Mouse (Mus musculus) kidney, embryonic 16.5 days (tissue): ENCODE data around the gene Slc29a3. TPM values are rescaled to one million over a fixed set of nuclear protein-coding genes. Genes with fewer than 3 reads are reported as not detected.

Source experiments
- ATAC-seq: fragments of 200-750 bp; cut with Nextera tagmentation; 2 replicates; pipeline ENCODE4 v1.8.0; 2017; ENCODE audit warnings: moderate TSS enrichment; ENCODE audit not compliant: low FRiP score, low TSS enrichment
- H3K27ac ChIP-seq: fragments of 300-500 bp; sonication (generic); 2 replicates; pipeline ENCODE4 v1.5.1; 2014; ENCODE audit warnings: low read length
- H3K27me3 ChIP-seq: fragments of 300-500 bp; sonication (generic); 2 replicates; pipeline ENCODE4 v1.6.1; 2014; ENCODE audit warnings: low read length, control low read depth, mixed read lengths; ENCODE audit not compliant: insufficient read depth
- H3K36me3 ChIP-seq: fragments of 300-500 bp; sonication (generic); 2 replicates; pipeline ENCODE4 v1.6.1; 2014; ENCODE audit warnings: low read length, control low read depth, mixed read lengths; ENCODE audit not compliant: insufficient read depth
- H3K4me1 ChIP-seq: fragments of 300-500 bp; sonication (generic); 2 replicates; pipeline ENCODE4 v1.6.1; 2014; ENCODE audit warnings: low read length, control low read depth, mixed read lengths; ENCODE audit not compliant: insufficient read depth
- H3K4me2 ChIP-seq: fragments of 300-500 bp; sonication (generic); replicated peaks from 2 replicates; pipeline ENCODE4 v1.6.1; 2014; ENCODE audit warnings: low read depth, low read length
- H3K4me3 ChIP-seq: fragments of 300-500 bp; sonication (generic); 2 replicates; pipeline ENCODE4 v1.5.1; 2014; ENCODE audit warnings: mild to moderate bottlenecking, low read length
- H3K9ac ChIP-seq: fragments of 300-500 bp; sonication (generic); replicated peaks from 2 replicates; pipeline ENCODE4 v1.6.1; 2014; ENCODE audit warnings: low read length
- H3K9me3 ChIP-seq: fragments of 300-500 bp; sonication (generic); 2 replicates; pipeline ENCODE4 v1.6.1; 2016; ENCODE audit warnings: low read length, control low read depth
- WGBS: fragments of 180-500 bp; shearing (Covaris S2); extraction: QIAGEN DNeasy Blood & Tissue Kit; methylation state at CpG from one replicate; pipeline ENCODE4 v1.1.7; 2014; 5-methylcytosine and 5-hydroxymethylcytosine counted together
- polyA plus RNA-seq: library from polyadenylated mRNA; unstranded; fragments of >200 nt; fragmentation: Nextera tagmentation; extraction: Ambion mirVana; gene quantifications from 2 replicates; pipeline ENCODE4 v1.2.1, GENCODE M21; 2015

Slc29a3 gene
- polyA plus RNA-seq, 1 experiment from 2014 or later: 14.0 TPM

DNA sequence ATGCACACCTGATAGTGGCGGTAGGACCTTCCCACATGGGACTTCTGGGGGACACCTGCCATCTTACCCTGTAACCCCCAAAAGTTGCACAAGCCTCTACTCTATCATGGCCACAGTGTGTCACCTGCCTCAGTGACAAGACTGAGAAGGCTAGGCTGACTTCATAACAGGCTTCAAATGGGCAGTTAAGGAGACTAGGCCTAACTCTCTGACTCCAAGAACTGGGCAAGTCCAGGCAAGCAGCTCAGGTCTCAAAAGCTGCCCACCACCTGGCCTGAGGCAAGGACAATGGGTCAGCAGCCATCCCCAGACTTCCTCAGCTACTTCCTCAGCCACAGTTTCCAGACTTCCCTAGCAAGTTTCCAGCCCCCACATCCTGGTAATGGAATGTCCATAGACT is 16.9 kb downstream of the Slc29a3 start:
- WGBS: 94% methylated on average over 1 of the region's 1 CpGs
- Histone ChIP-seq H3K9ac (no peak overlapping the region), H3K36me3 (no peaks in the 10 kb centered on the region), H3K27ac (no peak overlapping the region), H3K4me2 (no peak overlapping the region), H3K9me3 (no peaks in the 10 kb centered on the region), H3K4me1 (peaks cover 16% of the 10 kb centered on the region), H3K27me3 (no peaks in the 10 kb centered on the region), H3K4me3 (no peak overlapping the region)
- ATAC-seq: no peak

DNA sequence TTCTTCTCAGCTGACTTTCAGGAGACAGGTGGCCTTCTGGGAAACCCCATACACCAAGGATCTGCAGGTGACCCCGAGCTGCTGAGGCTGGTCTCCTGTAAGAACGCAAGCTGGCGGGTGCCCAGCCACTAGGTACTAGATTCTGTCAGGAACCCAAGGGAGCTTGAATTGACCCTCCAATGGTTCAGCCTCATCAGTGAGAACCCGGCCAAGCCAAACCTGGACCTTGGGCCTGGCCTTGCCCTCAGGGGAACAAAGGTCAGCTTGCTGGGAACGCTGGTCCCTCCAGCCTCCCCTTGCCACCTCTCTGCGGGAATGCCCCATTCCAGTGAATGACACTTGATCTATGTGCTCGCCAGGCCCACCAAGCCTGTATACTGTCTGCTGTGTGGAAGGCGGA is 19.1 kb downstream of the Slc29a3 start:
- no peak for ATAC-seq
- no peak overlapping the region for H3K27ac ChIP-seq
- no peaks in the 10 kb centered on the region for H3K36me3 ChIP-seq
- no peak overlapping the region for H3K9ac ChIP-seq
- H3K9me3 ChIP-seq: no peaks in the 10 kb centered on the region
- no peaks in the 10 kb centered on the region for H3K27me3 ChIP-seq
- 71% methylated on average over 8 of the region's 8 CpGs for WGBS
- H3K4me3 ChIP-seq: no peak overlapping the region
- no peak overlapping the region for H3K4me2 ChIP-seq
- H3K4me1 ChIP-seq: peaks cover 16% of the 10 kb centered on the region

DNA sequence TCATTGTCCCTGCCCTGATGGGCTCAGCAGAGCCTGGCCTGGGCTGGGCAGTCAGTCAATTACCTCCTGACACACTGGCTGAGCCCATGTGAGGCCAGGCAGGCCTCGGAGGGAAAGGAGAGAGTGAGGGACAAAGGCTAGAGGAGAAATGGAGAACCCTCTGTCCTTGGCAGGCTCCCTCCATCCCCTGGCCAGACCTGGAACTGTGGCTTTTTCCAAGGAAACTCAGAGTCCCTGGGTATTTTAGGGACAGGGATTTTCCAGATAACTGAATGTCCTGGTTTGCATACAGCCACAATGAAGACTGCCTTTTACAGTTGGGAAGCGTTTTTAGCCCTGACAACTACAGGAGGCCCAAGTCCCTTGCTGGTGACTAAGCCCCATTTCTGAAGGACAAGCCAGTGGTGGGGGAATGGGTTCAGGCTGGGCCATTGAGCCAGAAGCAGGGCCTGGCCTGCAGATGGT is 20.2 kb downstream of the Slc29a3 start:
- Histone ChIP-seq H3K27ac (no peak overlapping the region), H3K4me2 (no peak overlapping the region), H3K4me1 (peaks cover 12% of the 10 kb centered on the region), H3K9ac (no peak overlapping the region), H3K9me3 (no peaks in the 10 kb centered on the region), H3K36me3 (no peaks in the 10 kb centered on the region), H3K27me3 (no peaks in the 10 kb centered on the region), H3K4me3 (no peak overlapping the region)
- 60% methylated on average over 2 of the region's 2 CpGs for WGBS
- no peak for ATAC-seq

DNA sequence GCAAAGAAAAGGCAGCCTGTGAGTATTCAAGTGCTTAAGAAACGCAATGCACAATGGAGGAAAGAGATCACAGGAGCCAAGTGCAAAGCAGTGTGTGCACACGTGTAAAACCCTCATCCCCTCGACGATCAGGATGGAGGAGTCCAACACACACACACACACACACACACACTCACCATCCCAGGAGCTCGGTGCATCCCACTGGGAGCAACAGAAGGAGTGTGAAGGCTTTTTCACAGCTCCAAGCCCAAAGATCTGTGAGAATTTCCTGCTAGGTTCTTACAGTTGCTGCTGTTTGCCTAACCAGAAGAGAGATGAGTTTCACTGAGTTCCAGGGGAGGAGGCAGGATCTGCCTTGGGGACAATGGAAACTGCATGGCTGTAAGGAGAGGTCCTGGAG is 20.9 kb downstream of the Slc29a3 start:
- no peaks in the 10 kb centered on the region for H3K36me3 ChIP-seq
- peaks cover 5% of the 10 kb centered on the region; the same call in 1 of the 2 replicates for H3K4me1 ChIP-seq
- no peaks in the 10 kb centered on the region for H3K27me3 ChIP-seq
- no peak overlapping the region for H3K4me2 ChIP-seq
- no peak overlapping the region for H3K9ac ChIP-seq
- ATAC-seq: no peak
- no peak overlapping the region for H3K27ac ChIP-seq
- 55% methylated on average over 5 of the region's 5 CpGs for WGBS
- no peaks in the 10 kb centered on the region for H3K9me3 ChIP-seq
- no peak overlapping the region for H3K4me3 ChIP-seq

DNA sequence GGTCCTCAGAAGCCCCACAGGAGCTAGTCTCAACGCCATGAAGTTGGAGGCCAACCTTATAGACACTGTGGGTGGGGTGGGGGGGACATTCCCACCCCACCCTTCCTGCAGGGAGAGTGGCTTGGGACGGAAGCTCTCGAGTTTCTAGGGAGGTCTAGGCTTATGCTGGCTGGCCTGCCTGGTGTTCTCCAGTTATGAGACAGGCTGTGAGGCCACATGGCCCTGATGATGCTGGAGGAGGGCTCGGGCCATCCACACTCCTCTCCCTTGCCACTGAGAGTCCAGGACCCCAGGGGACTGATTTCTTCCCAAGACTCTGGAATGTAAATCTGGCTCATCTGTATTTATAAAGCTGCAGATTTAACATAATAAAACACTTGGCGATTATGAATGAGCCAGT is 25.3 kb downstream of the Slc29a3 start:
- H3K27ac ChIP-seq: no peak overlapping the region
- no peaks in the 10 kb centered on the region for H3K27me3 ChIP-seq
- ATAC-seq: no peak
- H3K4me2 ChIP-seq: no peak overlapping the region
- no peak overlapping the region for H3K9ac ChIP-seq
- H3K36me3 ChIP-seq: peaks cover 4% of the 10 kb centered on the region; the same call in 1 of the 2 replicates
- H3K4me1 ChIP-seq: no peaks in the 10 kb centered on the region
- H3K4me3 ChIP-seq: no peak overlapping the region
- 33% methylated on average over 5 of the region's 5 CpGs for WGBS
- no peaks in the 10 kb centered on the region for H3K9me3 ChIP-seq

DNA sequence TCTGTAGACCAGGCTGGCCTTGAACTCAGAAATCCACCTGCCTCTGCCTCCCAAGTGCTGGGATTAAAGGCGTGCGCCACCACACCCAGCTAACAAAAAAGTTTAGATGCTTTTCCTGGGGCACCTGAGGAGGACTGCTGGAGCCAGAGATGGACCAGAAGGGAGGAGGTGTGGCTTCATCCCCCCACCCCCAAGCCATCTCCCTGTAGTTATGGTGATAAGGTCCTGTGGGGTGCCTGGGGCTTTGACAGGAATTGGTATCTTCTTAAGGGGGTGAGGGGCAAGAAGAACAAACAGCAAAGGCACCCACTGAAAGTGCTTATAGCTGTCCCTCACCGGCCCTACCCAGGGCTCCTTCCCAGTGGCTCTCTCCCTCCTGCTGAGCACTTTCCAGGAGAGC is 25.7 kb downstream of the Slc29a3 start:
- Histone ChIP-seq H3K9me3 (no peaks in the 10 kb centered on the region), H3K4me1 (no peaks in the 10 kb centered on the region), H3K9ac (no peak overlapping the region), H3K27me3 (no peaks in the 10 kb centered on the region), H3K4me2 (no peak overlapping the region), H3K4me3 (no peak overlapping the region), H3K36me3 (peaks cover 4% of the 10 kb centered on the region; the same call in 1 of the 2 replicates), H3K27ac (no peak overlapping the region)
- ATAC-seq: no peak
- 81% methylated on average over 3 of the region's 3 CpGs for WGBS

DNA sequence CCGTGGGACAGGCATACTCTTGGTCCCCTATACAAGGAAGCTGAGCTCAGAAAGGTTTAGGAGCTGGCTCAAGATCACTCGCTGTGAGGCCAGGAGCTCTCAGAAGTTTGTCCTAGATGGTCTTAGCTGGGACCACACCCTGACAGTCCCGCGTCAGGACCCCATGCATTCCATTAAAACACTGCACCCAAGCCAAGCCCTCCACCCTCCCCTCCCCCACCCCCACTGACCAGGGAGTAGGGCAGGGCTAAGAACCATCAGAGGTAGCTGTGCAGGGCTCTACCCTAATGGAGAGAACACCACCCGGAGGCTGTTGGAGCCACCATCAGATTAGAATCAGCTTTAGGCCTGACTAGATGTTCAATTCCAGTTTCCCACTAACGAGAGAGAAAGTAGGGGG is 28.1 kb downstream of the Slc29a3 start:
- WGBS: 81% methylated on average over 6 of the region's 6 CpGs
- no peaks in the 10 kb centered on the region for H3K27me3 ChIP-seq

DNA sequence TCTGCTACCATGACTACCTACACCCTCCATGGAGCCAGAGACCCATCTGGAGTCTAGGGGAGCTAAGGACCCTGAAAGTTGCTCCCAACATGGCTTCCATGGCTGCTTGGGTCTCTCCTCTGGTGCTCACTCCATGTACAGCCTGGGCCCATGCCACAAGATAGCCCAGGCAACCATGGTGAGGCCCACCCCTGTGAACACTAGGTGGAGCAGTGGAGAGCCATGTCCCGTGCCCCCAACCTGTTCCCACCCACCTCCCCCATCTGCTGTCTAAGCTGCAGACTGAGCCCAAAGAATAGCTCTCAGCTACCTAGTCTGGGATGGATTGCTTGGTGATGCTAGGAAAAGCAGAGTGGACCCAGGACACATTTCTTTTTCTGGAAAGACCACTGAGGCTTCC is 29.2 kb downstream of the Slc29a3 start:
- Histone ChIP-seq H3K4me3 (no peak overlapping the region), H3K27me3 (no peaks in the 10 kb centered on the region), H3K9ac (no peak overlapping the region), H3K27ac (no peak overlapping the region), H3K4me2 (no peak overlapping the region), H3K4me1 (no peaks in the 10 kb centered on the region), H3K36me3 (peaks cover 15% of the 10 kb centered on the region), H3K9me3 (no peaks in the 10 kb centered on the region)
- no peak for ATAC-seq
- 31% methylated on average over 1 of the region's 1 CpGs for WGBS

More for the DNA sequence above, 28.1 kb downstream of the Slc29a3 start:
- Histone ChIP-seq H3K9me3 (no peaks in the 10 kb centered on the region), H3K27ac (no peak overlapping the region), H3K4me1 (no peaks in the 10 kb centered on the region), H3K4me2 (no peak overlapping the region), H3K36me3 (peaks cover 7% of the 10 kb centered on the region; the same call in 1 of the 2 replicates), H3K9ac (no peak overlapping the region), H3K4me3 (no peak overlapping the region)
- no peak for ATAC-seq

DNA sequence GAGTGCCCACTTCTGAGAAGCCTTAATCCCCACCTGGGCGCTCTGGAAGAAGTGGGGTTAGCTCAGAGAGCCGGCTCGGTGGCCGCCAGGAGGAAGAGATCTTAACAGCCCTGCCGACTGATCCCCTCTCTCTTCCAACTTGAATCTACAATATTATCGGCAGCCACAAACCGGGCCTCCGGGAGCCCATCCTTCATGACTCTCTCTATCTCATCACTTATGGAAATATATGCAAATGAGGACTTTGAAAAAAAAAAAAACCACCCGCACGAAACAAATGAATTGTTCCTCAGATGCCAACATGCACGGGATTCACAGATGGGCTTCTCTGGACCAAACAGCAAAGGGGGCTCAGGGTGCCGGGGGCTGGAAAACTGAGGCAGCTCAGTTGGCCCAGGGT is 31.0 kb downstream of the Slc29a3 start:
- H3K27ac ChIP-seq: no peak overlapping the region
- 65% methylated on average over 12 of the region's 12 CpGs for WGBS
- H3K9me3 ChIP-seq: no peaks in the 10 kb centered on the region
- H3K9ac ChIP-seq: no peak overlapping the region
- H3K36me3 ChIP-seq: peaks cover 15% of the 10 kb centered on the region
- ATAC-seq: no peak
- H3K4me3 ChIP-seq: no peak overlapping the region
- H3K4me1 ChIP-seq: no peaks in the 10 kb centered on the region
- H3K4me2 ChIP-seq: no peak overlapping the region
- no peaks in the 10 kb centered on the region for H3K27me3 ChIP-seq

DNA sequence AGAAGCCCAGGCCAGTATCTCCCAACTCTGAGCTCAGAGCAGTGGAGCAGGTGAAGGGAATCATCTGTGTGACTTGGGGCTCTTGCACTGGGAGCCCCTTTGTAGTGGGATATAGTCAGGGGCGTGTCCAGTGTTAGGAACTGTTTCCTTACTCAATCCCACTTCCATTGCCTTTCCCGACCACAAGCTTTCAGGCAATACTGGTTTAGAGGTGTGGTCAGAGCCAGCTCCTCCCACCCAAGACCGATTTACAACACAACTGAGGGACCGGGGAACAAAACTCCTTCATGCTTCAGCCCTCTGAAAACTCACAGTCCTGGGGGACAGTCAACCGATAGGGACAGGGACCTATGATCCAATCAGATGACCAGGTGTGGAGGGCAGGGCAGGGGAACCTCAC is 32.1 kb downstream of the Slc29a3 start:
- Histone ChIP-seq H3K36me3 (peaks cover 22% of the 10 kb centered on the region), H3K9ac (no peak overlapping the region), H3K27me3 (no peaks in the 10 kb centered on the region), H3K4me1 (no peaks in the 10 kb centered on the region), H3K27ac (no peak overlapping the region), H3K4me2 (no peak overlapping the region), H3K9me3 (no peaks in the 10 kb centered on the region), H3K4me3 (no peak overlapping the region)
- ATAC-seq: no peak
- WGBS: 77% methylated on average over 5 of the region's 5 CpGs
